Mouse (Mus musculus): ENCODE data around the gene Rlim. TPM values are rescaled to one million over a fixed set of nuclear protein-coding genes. Genes with fewer than 3 reads are reported as not detected.

Rlim gene
- total RNA-seq, 2 experiments from 2014 or later: 26.6 to 29.0 TPM

Other genes with a start within 250 kb of the Rlim start
- 10 to 100 TPM in 1 of 2 experiments, 1 to 10 TPM in 1; 8.3 to 14.2 TPM for gene Slc16a2, start 159.3 kb downstream of the Rlim start, total RNA-seq (2021)
- under 1 TPM; 0.31 to 0.54 TPM for gene Nexmif, start 219.9 kb upstream of the Rlim start, total RNA-seq (2021)